In genomic region chr7:90173778-90174177, GRCm38 (mm10) we compare ENCODE assay signal across 24 mouse cellular contexts.
"Had no signal": no experiment of that assay in that cellular context is flagged by ENCODE, and none has a peak within 500 bp of the region (broad histone marks: within the 10 kb centered on the region; RNA-seq: fewer than 3 reads in every experiment).

No protein-coding gene starts in this region.

- H3K9ac ChIP-seq: liver, embryonic 13.5 days; liver, embryonic 15.5 days; liver, postnatal 0 days; lung, embryonic 15.5 days; midbrain, embryonic 13.5 days; midbrain, embryonic 15.5 days; neural tube, embryonic 13.5 days; neural tube, embryonic 15.5 days; stomach, embryonic 15.5 days had no signal

- H3K9me3 ChIP-seq: liver, embryonic 13.5 days; liver, embryonic 15.5 days; lung, embryonic 15.5 days; megakaryocyte, embryonic 14.5 days; midbrain, embryonic 13.5 days; midbrain, embryonic 15.5 days; neural tube, embryonic 13.5 days; neural tube, embryonic 15.5 days; stomach, embryonic 15.5 days had no signal

- ATAC-seq: liver, postnatal 0 days; lung, postnatal 0 days; midbrain, embryonic 13.5 days; midbrain, embryonic 15.5 days had no signal

- H3K27me3 ChIP-seq: liver, embryonic 13.5 days; liver, embryonic 15.5 days; lung, embryonic 15.5 days; megakaryocyte, embryonic 14.5 days; midbrain, embryonic 13.5 days; midbrain, embryonic 15.5 days; neural tube, embryonic 13.5 days; neural tube, embryonic 15.5 days; stomach, embryonic 15.5 days had no signal

- DNase-seq: liver, embryonic 13.5 days; liver, postnatal 0 days; lung, adult 2 months; lung, postnatal 14 days; lung, postnatal 36 days; right cerebral cortex, postnatal 25 days; right cerebral cortex, postnatal 4 days; spleen, adult 18-20 months; thymus, adult 2 months; thymus, postnatal 25 days; thymus, postnatal 4 days had no signal

- H3K4me3 ChIP-seq: liver, embryonic 13.5 days; liver, embryonic 15.5 days; lung, embryonic 15.5 days; megakaryocyte, embryonic 14.5 days; midbrain, embryonic 13.5 days; midbrain, embryonic 15.5 days; myocyte; neural tube, embryonic 13.5 days; neural tube, embryonic 15.5 days; stomach, embryonic 15.5 days had no signal

- H3K4me1 ChIP-seq: liver, embryonic 13.5 days; liver, embryonic 15.5 days; lung, embryonic 15.5 days; megakaryocyte, embryonic 14.5 days; midbrain, embryonic 13.5 days; midbrain, embryonic 15.5 days; neural tube, embryonic 13.5 days; neural tube, embryonic 15.5 days; stomach, embryonic 15.5 days had no signal

- H3K27ac ChIP-seq: liver, embryonic 13.5 days; liver, embryonic 15.5 days; lung, embryonic 15.5 days; macrophage; midbrain, embryonic 13.5 days; midbrain, embryonic 15.5 days; neural tube, embryonic 13.5 days; neural tube, embryonic 15.5 days; stomach, embryonic 15.5 days; stomach, postnatal 0 days had no signal

- H3K4me2 ChIP-seq: liver, embryonic 13.5 days; liver, embryonic 15.5 days; lung, embryonic 15.5 days; midbrain, embryonic 11.5 days; midbrain, embryonic 13.5 days; midbrain, embryonic 15.5 days; neural tube, embryonic 13.5 days; neural tube, embryonic 15.5 days; stomach, embryonic 15.5 days had no signal
